Mouse (Mus musculus) thymus, adult 2 months (tissue): ENCODE measurements around the gene Twsg1. TPM values are rescaled to one million over a fixed set of nuclear protein-coding genes. Genes with fewer than 3 reads are reported as not detected.
A peak's percentile ranks its signal among the peaks of the same experiment; 100 is the strongest.
"Not testable (repeated sequence)": the region's sequence is repeated elsewhere in the genome, so short reads cannot be mapped to it uniquely, and the experiment has no call there.

Source experiments
- DNase-seq: peaks from one replicate; pipeline ENCODE4 v3.0.0; 2021
- H3K27ac ChIP-seq: fragments of 200-500 bp; 2 replicates; pipeline ENCODE4 v1.5.1; 2012; ENCODE audit warnings: low read length, control low read depth; ENCODE audit not compliant: control insufficient read depth, insufficient read depth
- H3K27me3 ChIP-seq: fragments of 200-500 bp; 2 replicates; pipeline ENCODE4 v1.6.1; 2012; ENCODE audit warnings: mild to moderate bottlenecking, low read length, moderate library complexity, mixed read lengths; ENCODE audit not compliant: control insufficient read depth, insufficient read depth
- H3K36me3 ChIP-seq: fragments of 200-500 bp; 2 replicates; pipeline ENCODE4 v1.6.1; 2012; ENCODE audit warnings: mild to moderate bottlenecking, low read length, moderate library complexity; ENCODE audit not compliant: control insufficient read depth, insufficient read depth
- H3K4me1 ChIP-seq: fragments of 200-500 bp; replicated peaks from 2 replicates; pipeline ENCODE4 v1.6.1; 2012; ENCODE audit warnings: low read length; ENCODE audit not compliant: control insufficient read depth, insufficient read depth
- H3K4me3 ChIP-seq: fragments of 200-500 bp; 2 replicates; pipeline ENCODE4 v1.5.1; 2012; ENCODE audit warnings: mild to moderate bottlenecking, low read length, control low read depth, moderate library complexity; ENCODE audit not compliant: control insufficient read depth, insufficient read depth
- CTCF ChIP-seq: fragments of 200-500 bp; IDR thresholded peaks from 2 replicates; pipeline ENCODE4 v1.5.1; 2012; ENCODE audit warnings: mild to moderate bottlenecking, control low read depth, low read length, moderate library complexity, borderline replicate concordance; ENCODE audit not compliant: control insufficient read depth, poor library complexity, insufficient read depth; ENCODE audit errors: extremely low read depth
- POLR2A ChIP-seq: fragments of 200-500 bp; IDR thresholded peaks from 2 replicates; pipeline ENCODE4 v1.6.1; 2012; ENCODE audit warnings: mild to moderate bottlenecking, low read length, control low read depth, moderate library complexity; ENCODE audit not compliant: control insufficient read depth, poor library complexity, insufficient read depth; ENCODE audit errors: extremely low read depth
- whole genome bisulfite sequencing: fragments of 180-500 bp; shearing (Covaris S2); methylation state at CpG from one replicate; pipeline ENCODE4 v1.1.7; 2018; 5-methylcytosine and 5-hydroxymethylcytosine counted together
- polyA plus RNA-seq: library from polyadenylated mRNA; depleted of rRNA; stranded (reverse); fragments of >200 nt; gene quantifications from 2 replicates; pipeline ENCODE4 v1.2.3, GENCODE M21; 2012; rRNA removed

The Twsg1 gene
- 33.9 and 35.2 TPM in 2 replicates for polyA plus RNA-seq

- peak within 1 kb of the TSS; percentile 77 for H3K4me3 ChIP-seq
- DNase-seq, result peak; percentile 98
- TF ChIP-seq CTCF (peak; percentile 83), POLR2A (peak; percentile 84)
- H3K27me3 ChIP-seq, result no peaks in the 10 kb centered on the region
- H3K27ac ChIP-seq, result no peak within 1 kb of the TSS
- no peaks in the 10 kb centered on the region for H3K36me3 ChIP-seq
- under 1% methylated on average over 87 of the region's 87 CpGs for WGBS
- H3K4me1 ChIP-seq, result peaks cover 17% of the 10 kb centered on the region
Observed at GRCm38 (mm10) chr17:65950622-65951404, at the start of gene Twsg1. Gene Twsg1 (minus strand): TSS chr17:65951226.

DNA sequence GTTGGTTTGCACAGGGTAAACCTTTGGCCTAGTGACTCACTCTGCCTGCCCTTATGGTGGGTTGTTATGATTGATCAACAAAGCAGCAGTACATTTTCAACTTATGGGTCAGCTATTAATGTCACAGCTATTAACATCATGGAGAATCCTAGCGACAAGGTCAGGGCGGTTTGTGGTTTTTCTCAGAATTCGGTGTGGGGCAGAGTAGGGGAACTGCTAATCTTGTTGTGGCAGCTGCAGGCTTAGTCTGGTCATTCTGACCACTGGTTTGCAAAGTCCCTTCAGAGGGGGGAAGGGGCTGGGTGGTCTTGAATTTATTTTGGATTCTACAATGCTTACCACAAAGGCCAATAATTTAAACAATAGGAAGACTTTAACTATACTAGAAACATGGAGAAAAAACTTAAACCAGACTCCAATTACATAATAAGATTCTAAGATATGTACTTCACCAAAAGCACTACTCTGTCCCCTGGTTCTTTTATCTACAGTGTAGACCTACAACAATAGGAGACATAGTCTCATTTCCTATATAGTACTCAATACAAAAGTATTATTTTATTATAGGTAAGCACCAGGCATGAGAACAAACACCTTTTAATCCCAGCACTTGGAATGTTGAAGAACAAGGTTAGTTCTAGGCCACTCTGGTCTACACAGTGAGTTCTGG, 37.3 kb upstream of the Twsg1 start:
- 65% methylated on average over 3 of the region's 3 CpGs for WGBS
- Histone ChIP-seq H3K36me3 (no peaks in the 10 kb centered on the region), H3K4me1 (no peaks in the 10 kb centered on the region), H3K27me3 (no peaks in the 10 kb centered on the region), H3K27ac (no peak overlapping the region), H3K4me3 (no peak overlapping the region)
- no peak for DNase-seq
- no peak for TF ChIP-seq CTCF
- TF ChIP-seq POLR2A, result no peak

DNA sequence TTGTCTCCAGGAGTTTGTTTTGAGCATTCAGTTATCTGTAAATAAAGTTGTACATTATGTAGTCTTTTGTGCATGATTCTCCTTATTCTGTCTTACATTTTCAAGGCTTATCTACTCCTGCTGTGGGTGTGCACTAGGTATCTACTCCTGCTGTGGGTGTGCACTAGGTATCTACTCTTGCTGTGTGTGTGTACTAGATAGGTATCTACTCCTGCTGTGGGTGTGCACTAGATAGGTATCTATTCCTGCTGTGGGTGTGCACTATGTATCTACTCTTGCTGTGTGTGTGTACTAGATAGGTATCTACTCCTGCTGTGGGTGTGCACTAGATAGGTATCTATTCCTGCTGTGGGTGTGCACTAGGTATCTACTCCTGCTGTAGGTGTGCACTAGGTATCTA, 25.7 kb upstream of the Twsg1 start:
- not testable (repeated sequence) for H3K36me3 ChIP-seq, H3K4me3 ChIP-seq, H3K4me1 ChIP-seq, DNase-seq, H3K27me3 ChIP-seq, H3K27ac ChIP-seq

GRCm38 (mm10) chr17:65967751-65968150, 16.7 kb upstream of the Twsg1 start:
- H3K27me3 ChIP-seq, result no peaks in the 10 kb centered on the region
- H3K36me3 ChIP-seq, result 0 out of 2 replicates have a peak, but pooled peaks cover 3% of the 10 kb centered on the region
- DNase-seq, result no peak
- TF ChIP-seq CTCF (no peak), POLR2A (no peak)
- H3K4me1 ChIP-seq, result no peaks in the 10 kb centered on the region
- H3K4me3 ChIP-seq, result no peak overlapping the region
- 81% methylated on average over 11 of the region's 11 CpGs for WGBS
- H3K27ac ChIP-seq, result no peak overlapping the region

GRCm38 (mm10) chr17:65962263-65962662, 11.2 kb upstream of the Twsg1 start:
- 99% methylated on average over 2 of the region's 2 CpGs for WGBS
- Histone ChIP-seq H3K4me3 (no peak overlapping the region), H3K27me3 (no peaks in the 10 kb centered on the region), H3K4me1 (peaks cover 6% of the 10 kb centered on the region), H3K36me3 (no peaks in the 10 kb centered on the region), H3K27ac (no peak overlapping the region)
- DNase-seq, result no peak
- no peak for TF ChIP-seq CTCF
- no peak for TF ChIP-seq POLR2A

- 88% methylated on average over 2 of the region's 2 CpGs for WGBS
- Histone ChIP-seq H3K4me1 (peaks cover 12% of the 10 kb centered on the region), H3K4me3 (no peak overlapping the region), H3K27ac (no peak overlapping the region), H3K36me3 (no peaks in the 10 kb centered on the region), H3K27me3 (no peaks in the 10 kb centered on the region)
- no peak for DNase-seq
- TF ChIP-seq CTCF (no peak), POLR2A (no peak)
Observed at GRCm38 (mm10) chr17:65961606-65962136, 10.6 kb upstream of the Twsg1 start.
